ENCODE assay signal across 9 mouse cellular contexts in the genomic region with DNA sequence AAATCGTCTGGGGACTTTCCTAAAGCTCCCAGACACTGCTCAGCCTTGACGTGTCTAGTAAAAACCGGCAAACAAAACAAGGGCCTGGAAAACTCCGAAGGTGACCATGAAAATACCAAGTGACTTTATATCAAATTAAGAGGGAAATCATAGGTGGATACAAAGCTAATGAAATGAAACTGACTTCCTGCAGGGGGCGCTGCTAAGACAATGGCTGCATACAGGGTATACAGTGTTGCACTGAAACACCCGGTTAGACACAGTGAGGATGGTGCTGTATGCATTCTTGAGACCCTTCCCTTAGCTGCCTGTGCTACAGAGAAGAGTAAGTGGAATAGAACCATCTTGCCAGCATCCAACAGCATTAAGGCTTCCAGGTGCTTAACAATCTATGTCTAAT.
DNase-seq lines count a peak whose midpoint lies in the region; ATAC-seq and TF ChIP-seq lines count a peak whose summit lies in the region.
"Had no signal": no experiment of that assay in that cellular context is flagged by ENCODE, and none has a peak within 500 bp of the region (broad histone marks: within the 10 kb centered on the region; RNA-seq: fewer than 3 reads in every experiment).

No protein-coding gene starts in this region.

- no peak overlapping the region for H3K4me2 ChIP-seq in heart, embryonic 13.5 days
- no peak overlapping the region for H3K4me2 ChIP-seq in lung, postnatal 0 days (replicated peaks; ENCODE audit: low read depth, low read length)
- H3K4me2 ChIP-seq: hindbrain, embryonic 12.5 days; midbrain, embryonic 13.5 days had no signal

- H3K9me3 ChIP-seq in heart, embryonic 13.5 days, result no peaks in the 10 kb centered on the region
- no peaks in the 10 kb centered on the region for H3K9me3 ChIP-seq in lung, postnatal 0 days (ENCODE audit: low read length)
- H3K9me3 ChIP-seq: hindbrain, embryonic 12.5 days; midbrain, embryonic 13.5 days had no signal

- no peak overlapping the region for H3K27ac ChIP-seq in heart, embryonic 13.5 days (replicated peaks)
- no peak overlapping the region for H3K27ac ChIP-seq in lung, postnatal 0 days (ENCODE audit: low read length)
- H3K27ac ChIP-seq: hindbrain, embryonic 12.5 days; midbrain, embryonic 13.5 days had no signal

- TF ChIP-seq EP300 in lung, postnatal 0 days (IDR thresholded peaks at IDR 0.05), result no peak

- H3K9ac ChIP-seq in heart, embryonic 13.5 days, result no peak overlapping the region
- H3K9ac ChIP-seq in lung, postnatal 0 days (replicated peaks; ENCODE audit: low read depth), result no peak overlapping the region
- H3K9ac ChIP-seq: hindbrain, embryonic 12.5 days; midbrain, embryonic 13.5 days had no signal

- TF ChIP-seq CTCF in lung, postnatal 0 days (IDR thresholded peaks at IDR 0.05), result peak; percentile 45
- TF ChIP-seq CTCF in brain, embryonic 14.5 days (IDR thresholded peaks at IDR 0.05; ENCODE audit: borderline replicate concordance, extremely low read depth, insufficient read depth, insufficient read length), result peak; percentile 26; the same call in 1 of the 2 replicates

- TF ChIP-seq POLR2A in brain, embryonic 14.5 days (IDR thresholded peaks at IDR 0.05; ENCODE audit: borderline replicate concordance, extremely low read depth, insufficient read depth, insufficient read length, poor library complexity, severe bottlenecking), result no peak

- no peaks in the 10 kb centered on the region for H3K4me1 ChIP-seq in heart, embryonic 13.5 days
- no peaks in the 10 kb centered on the region for H3K4me1 ChIP-seq in lung, postnatal 0 days (ENCODE audit: insufficient read depth, low read depth, low read length)
- H3K4me1 ChIP-seq: hindbrain, embryonic 12.5 days had no signal

- H3K27me3 ChIP-seq in heart, embryonic 13.5 days (replicated peaks), result no peaks in the 10 kb centered on the region
- H3K27me3 ChIP-seq in lung, postnatal 0 days (replicated peaks; ENCODE audit: insufficient read depth, low read length), result no peaks in the 10 kb centered on the region
- H3K27me3 ChIP-seq: hindbrain, embryonic 12.5 days; midbrain, embryonic 13.5 days had no signal

- 0 out of 2 replicates have a peak, but pooled peaks have one; percentile 17 for ATAC-seq in heart, embryonic 13.5 days (ENCODE audit: extremely low read depth, insufficient number of reproducible peaks, low FRiP score, low TSS enrichment)
- ATAC-seq in lung, postnatal 0 days, result no peak
- ATAC-seq: midbrain, embryonic 13.5 days had no signal

- no peaks in the 10 kb centered on the region for H3K36me3 ChIP-seq in heart, embryonic 13.5 days
- no peaks in the 10 kb centered on the region for H3K36me3 ChIP-seq in lung, postnatal 0 days (ENCODE audit: insufficient read depth, low read length)
- H3K36me3 ChIP-seq: hindbrain, embryonic 12.5 days; midbrain, embryonic 13.5 days had no signal

- no peak for DNase-seq in heart, adult 9 months (ENCODE audit: low spot score in 2 of 2)
- DNase-seq in lung, postnatal 0 days (ENCODE audit: low spot score), result no peak
- DNase-seq in lung, adult 18-20 months, result no peak
- no peak for DNase-seq in brain, embryonic 14.5 days (ENCODE audit: low read depth)
- peak; percentile 22 for DNase-seq in retina, postnatal 1 day
- no peak for DNase-seq in left cerebral cortex, adult 11 months (ENCODE audit: low spot score)

- no peak overlapping the region for H3K4me3 ChIP-seq in heart, embryonic 13.5 days
- H3K4me3 ChIP-seq in lung, postnatal 0 days (ENCODE audit: low read depth, low read length), result no peak overlapping the region
- H3K4me3 ChIP-seq: hindbrain, embryonic 12.5 days; midbrain, embryonic 13.5 days had no signal

- 52% methylated on average over 6 of the region's 6 CpGs for WGBS in heart, embryonic 13.5 days
- 56% methylated on average over 6 of the region's 6 CpGs for WGBS in lung, postnatal 0 days
